Mouse (Mus musculus) retina, adult 2 months (tissue): ENCODE data around the gene Pamr1.
A peak's percentile ranks its signal among the peaks of the same experiment; 100 is the strongest.

Experiments used
- DNase-seq: peaks from one replicate; pipeline ENCODE4 v3.0.0-alpha.2; 2012; ENCODE audit warnings: low read depth, low spot score

Pamr1 gene

GRCm38 (mm10) chr2:102549611-102550266 is at the start of gene Pamr1:
TSS of gene Pamr1 (plus strand) at chr2:102550012.
- DNase-seq = no peak

- DNase-seq = no peak
These were observed 42.2 kb upstream of the Pamr1 start for GRCm38 (mm10) chr2:102507633-102508032.

- no peak for DNase-seq
These were observed 41.7 kb upstream of the Pamr1 start for GRCm38 (mm10) chr2:102508154-102508553.

- no peak for DNase-seq
These were observed 29.9 kb upstream of the Pamr1 start for GRCm38 (mm10) chr2:102519956-102520355.

GRCm38 (mm10) chr2:102527563-102527962 is 22.2 kb upstream of the Pamr1 start:
- no peak for DNase-seq

GRCm38 (mm10) chr2:102533437-102533836 is 16.4 kb upstream of the Pamr1 start:
- no peak for DNase-seq

GRCm38 (mm10) chr2:102536766-102537165 is 13.0 kb upstream of the Pamr1 start:
- DNase-seq = no peak

- no peak for DNase-seq
These were observed 9.2 kb upstream of the Pamr1 start for GRCm38 (mm10) chr2:102540438-102541230.

- DNase-seq = no peak
These were observed 8.2 kb upstream of the Pamr1 start for GRCm38 (mm10) chr2:102541404-102542125.

GRCm38 (mm10) chr2:102543961-102544719 is 5.7 kb upstream of the Pamr1 start:
- DNase-seq = no peak

GRCm38 (mm10) chr2:102550910-102551582 is 1.2 kb downstream of the Pamr1 start:
- no peak for DNase-seq

- DNase-seq = no peak
These were observed 1.8 kb downstream of the Pamr1 start for GRCm38 (mm10) chr2:102551594-102551993.

GRCm38 (mm10) chr2:102552095-102552537 is 2.3 kb downstream of the Pamr1 start:
- no peak for DNase-seq

- no peak for DNase-seq
These were observed 7.3 kb downstream of the Pamr1 start for GRCm38 (mm10) chr2:102557085-102557484.

- no peak for DNase-seq
These were observed 9.2 kb downstream of the Pamr1 start for GRCm38 (mm10) chr2:102558965-102559364.

GRCm38 (mm10) chr2:102563848-102564247 is 14.0 kb downstream of the Pamr1 start:
- DNase-seq = no peak

GRCm38 (mm10) chr2:102579248-102579647 is 29.4 kb downstream of the Pamr1 start:
- DNase-seq = no peak

- peak; percentile 41 for DNase-seq
These were observed 40.2 kb downstream of the Pamr1 start for GRCm38 (mm10) chr2:102589977-102590376.

GRCm38 (mm10) chr2:102594535-102594934 is 44.7 kb downstream of the Pamr1 start:
- no peak for DNase-seq

GRCm38 (mm10) chr2:102595395-102596130 is 45.8 kb downstream of the Pamr1 start:
- no peak for DNase-seq
